Mouse (Mus musculus) heart, adult 2 months (tissue): ENCODE data around the gene Myo18b. TPM values are rescaled to one million over a fixed set of nuclear protein-coding genes. Genes with fewer than 3 reads are reported as not detected.
A peak's percentile ranks its signal among the peaks of the same experiment; 100 is the strongest.

Experiments used
- DNase-seq, 2 experiments: peaks; one replicate each; pipeline ENCODE4 v3.0.0; 2021
- H3K27ac ChIP-seq: fragments of 200-600 bp; 2 replicates; pipeline ENCODE4 v1.8.1; 2022
- H3K27me3 ChIP-seq: fragments of 200-500 bp; 2 replicates; pipeline ENCODE4 v1.6.1; 2012; ENCODE audit warnings: mild to moderate bottlenecking, low read length, inconsistent platforms, mixed read lengths; ENCODE audit not compliant: control insufficient read depth, insufficient read depth
- H3K36me3 ChIP-seq: fragments of 200-500 bp; 2 replicates; pipeline ENCODE4 v1.6.1; 2012; ENCODE audit warnings: low read length, inconsistent platforms; ENCODE audit not compliant: control insufficient read depth, insufficient read depth
- H3K4me1 ChIP-seq: fragments of 200-500 bp; 2 replicates; pipeline ENCODE4 v1.6.1; 2011; ENCODE audit warnings: low read length; ENCODE audit not compliant: control insufficient read depth, insufficient read depth
- H3K4me3 ChIP-seq: fragments of 200-600 bp; 2 replicates; pipeline ENCODE4 v1.8.1; 2022
- H3K79me2 ChIP-seq: fragments of 200-500 bp; replicated peaks from 2 replicates; pipeline ENCODE4 v1.6.1; 2012; ENCODE audit warnings: mild to moderate bottlenecking, inconsistent platforms, low read length, moderate library complexity, mixed read lengths; ENCODE audit not compliant: control insufficient read depth, insufficient read depth
- H3K9ac ChIP-seq: fragments of 200-500 bp; 2 replicates; pipeline ENCODE4 v1.6.1; 2012; ENCODE audit warnings: low read depth, mild to moderate bottlenecking, control low read depth, inconsistent platforms, low read length, mixed read lengths
- CTCF ChIP-seq: fragments of 200-600 bp; IDR thresholded peaks from 2 replicates; pipeline ENCODE4 v1.8.1; 2022; ENCODE audit warnings: antibody characterized with exemption, mild to moderate bottlenecking, moderate library complexity
- EP300 ChIP-seq: fragments of 200-500 bp; IDR thresholded peaks from 2 replicates; pipeline ENCODE4 v1.6.1; 2011; ENCODE audit warnings: low read depth, low read length, control low read depth; ENCODE audit not compliant: insufficient read depth
- POLR2A ChIP-seq: fragments of 200-500 bp; IDR thresholded peaks from 2 replicates; pipeline ENCODE4 v1.6.1; 2011; ENCODE audit warnings: mild to moderate bottlenecking, low read depth, low read length, control low read depth; ENCODE audit not compliant: insufficient read depth
- WGBS: fragments of 180-500 bp; shearing (Covaris S2); methylation state at CpG from one replicate; pipeline ENCODE4 v1.1.7; 2018; 5-methylcytosine and 5-hydroxymethylcytosine counted together
- intact Hi-C: fragments of 180-260 bp; cut with DNase I; formaldehyde crosslinking; loops from one replicate; pipeline ENCODE4 v1.15.1; 2025
- polyA plus RNA-seq: library from polyadenylated mRNA; depleted of rRNA; stranded (reverse); fragments of >200 nt; gene quantifications from 2 replicates; pipeline ENCODE4 v1.2.3, GENCODE M21; 2012; rRNA removed
- total RNA-seq, 2 experiments: library from RNA; stranded (reverse); gene quantifications; 2 replicates each; pipeline ENCODE4 v1.2.3; 2021

Myo18b gene
- total and polyA plus RNA-seq, 3 experiments: 74.3 to 235 (median 198) TPM

DNA sequence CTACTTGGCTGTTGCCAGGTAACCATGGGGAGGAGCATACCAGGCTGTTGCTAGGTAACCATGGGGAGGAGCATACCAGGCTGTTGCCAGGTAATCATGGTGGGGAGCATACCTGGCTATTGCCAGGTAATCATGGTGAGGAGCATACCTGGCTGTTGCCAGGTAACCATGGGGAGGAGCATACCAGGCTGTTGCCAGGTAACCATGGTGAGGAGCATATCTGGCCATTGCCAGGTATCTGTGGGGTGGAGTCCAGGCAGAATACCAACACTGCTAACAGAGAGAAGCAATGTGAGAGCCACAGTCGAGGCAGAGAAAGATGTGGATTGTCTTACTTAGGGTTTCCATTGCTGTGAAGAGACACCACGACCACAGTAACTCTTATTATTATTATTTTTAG lies 250.6 kb downstream of the Myo18b start:
- H3K9ac ChIP-seq: no peak overlapping the region
- no peaks in the 10 kb centered on the region for H3K4me1 ChIP-seq
- 79% methylated on average over 2 of the region's 2 CpGs for WGBS
- intact Hi-C loops: no loop called here
- no peak for DNase-seq
- no peak for TF ChIP-seq POLR2A
- TF ChIP-seq CTCF: no peak
- no peak for TF ChIP-seq EP300
- H3K36me3 ChIP-seq: no peaks in the 10 kb centered on the region
- no peak overlapping the region for H3K4me3 ChIP-seq
- no peaks in the 10 kb centered on the region for H3K79me2 ChIP-seq
- H3K27ac ChIP-seq: no peak overlapping the region
- peaks cover 2% of the 10 kb centered on the region; the same call in 1 of the 2 replicates for H3K27me3 ChIP-seq

DNA sequence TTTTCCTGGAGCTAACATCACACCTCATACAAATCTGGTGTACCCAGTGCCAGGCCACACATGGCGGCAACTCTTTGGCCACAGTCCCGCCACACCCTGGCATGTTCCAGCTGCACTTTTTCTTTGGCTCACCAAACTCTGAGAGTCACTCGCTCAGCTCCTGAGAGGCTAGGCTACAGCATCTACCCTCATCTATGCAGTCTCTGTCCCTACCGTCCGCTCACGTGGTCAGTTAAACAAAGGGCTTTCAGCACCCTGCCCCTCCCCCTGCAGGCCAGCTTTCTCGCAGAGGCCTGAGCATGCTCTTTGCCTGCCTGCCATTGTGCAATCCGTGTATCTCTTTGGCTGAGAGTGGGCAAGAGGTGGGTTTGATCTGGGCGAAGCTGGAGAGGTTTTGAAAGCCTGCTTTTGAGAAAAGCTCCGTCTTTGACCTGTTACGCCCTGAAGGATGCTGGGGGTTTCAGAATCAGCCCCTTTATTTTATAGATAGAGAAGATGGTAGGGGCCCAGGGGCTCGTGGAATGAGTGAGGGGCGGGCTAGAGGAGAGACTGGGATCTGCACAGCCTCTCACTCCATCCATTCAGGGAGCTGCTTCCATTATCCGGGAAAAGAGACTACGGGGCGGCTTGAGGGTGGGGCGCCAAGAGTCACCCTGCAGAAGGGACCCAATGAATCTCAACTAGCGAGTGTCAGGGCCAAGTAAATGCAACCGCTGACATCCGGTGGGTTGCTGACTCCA lies 252.5 kb downstream of the Myo18b start:
- Histone ChIP-seq H3K27me3 (peaks cover 2% of the 10 kb centered on the region; the same call in 1 of the 2 replicates), H3K27ac (no peak overlapping the region), H3K4me1 (no peaks in the 10 kb centered on the region), H3K4me3 (no peak overlapping the region), H3K36me3 (no peaks in the 10 kb centered on the region), H3K9ac (no peak overlapping the region), H3K79me2 (no peaks in the 10 kb centered on the region)
- no peak for TF ChIP-seq POLR2A
- no peak for TF ChIP-seq CTCF
- TF ChIP-seq EP300: no peak
- no peak for DNase-seq
- intact Hi-C loops: loop anchor here (2.0 kb wide), 1 partner anchor 211 kb away; no protein-coding TSS in a partner anchor
- 43% methylated on average over 20 of the region's 20 CpGs for WGBS

DNA sequence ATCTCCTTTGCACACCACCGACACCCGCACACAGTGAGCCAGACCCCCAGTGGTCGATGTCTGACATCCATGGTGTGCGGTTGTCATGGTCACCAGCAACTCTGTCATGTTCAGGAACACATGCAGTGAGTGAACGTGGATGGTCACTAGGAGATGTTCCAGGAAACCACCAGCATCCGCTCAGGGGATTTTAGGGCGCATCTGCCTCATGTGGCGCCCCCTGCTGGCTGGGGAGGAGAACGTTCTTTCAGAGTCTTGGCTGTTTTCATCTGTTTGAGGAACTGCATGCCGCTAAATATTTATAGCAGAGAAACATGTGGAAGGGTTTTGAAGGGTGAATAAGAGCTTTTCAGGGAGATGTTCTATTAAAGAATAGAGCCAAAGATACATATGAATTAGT lies 253.4 kb downstream of the Myo18b start:
- no peaks in the 10 kb centered on the region for H3K36me3 ChIP-seq
- H3K79me2 ChIP-seq: no peaks in the 10 kb centered on the region
- H3K4me1 ChIP-seq: no peaks in the 10 kb centered on the region
- intact Hi-C loops: loop anchor here (2.0 kb wide), 1 partner anchor 210 kb away; no protein-coding TSS in a partner anchor
- H3K4me3 ChIP-seq: no peak overlapping the region
- DNase-seq: no peak
- no peak overlapping the region for H3K9ac ChIP-seq
- 52% methylated on average over 10 of the region's 10 CpGs for WGBS
- TF ChIP-seq CTCF (peak; percentile 66), POLR2A (no peak)
- no peak overlapping the region for H3K27ac ChIP-seq
- H3K27me3 ChIP-seq: peaks cover 2% of the 10 kb centered on the region; the same call in 1 of the 2 replicates

DNA sequence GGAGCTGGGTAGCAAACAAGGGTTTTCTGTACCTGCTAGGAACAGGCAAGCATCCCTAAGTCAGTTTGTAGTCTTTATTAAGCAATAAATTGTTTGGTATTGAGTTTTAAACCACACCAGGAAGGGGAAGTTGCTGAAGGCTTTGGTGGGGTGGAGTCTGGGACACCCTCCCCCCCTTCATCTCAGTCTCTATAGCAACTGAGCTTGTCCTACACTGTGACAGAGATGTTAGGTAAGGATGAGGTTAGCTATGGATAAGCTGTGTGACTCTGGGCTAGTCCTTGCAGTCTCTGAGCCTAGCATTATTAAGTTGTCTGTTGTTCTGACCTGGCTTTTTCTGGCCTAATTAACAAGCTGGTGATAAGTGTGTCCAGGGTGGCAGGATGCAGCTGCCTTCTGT lies 254.4 kb downstream of the Myo18b start:
- H3K27me3 ChIP-seq: peaks cover 2% of the 10 kb centered on the region; the same call in 1 of the 2 replicates
- no peaks in the 10 kb centered on the region for H3K79me2 ChIP-seq
- H3K9ac ChIP-seq: no peak overlapping the region
- TF ChIP-seq EP300 (no peak), POLR2A (no peak), CTCF (no peak)
- DNase-seq: no peak
- no peak overlapping the region for H3K4me3 ChIP-seq
- no peak overlapping the region for H3K27ac ChIP-seq
- no peaks in the 10 kb centered on the region for H3K4me1 ChIP-seq
- intact Hi-C loops: loop anchor here (2.0 kb wide), 1 partner anchor 209 kb away; no protein-coding TSS in a partner anchor
- H3K36me3 ChIP-seq: no peaks in the 10 kb centered on the region

DNA sequence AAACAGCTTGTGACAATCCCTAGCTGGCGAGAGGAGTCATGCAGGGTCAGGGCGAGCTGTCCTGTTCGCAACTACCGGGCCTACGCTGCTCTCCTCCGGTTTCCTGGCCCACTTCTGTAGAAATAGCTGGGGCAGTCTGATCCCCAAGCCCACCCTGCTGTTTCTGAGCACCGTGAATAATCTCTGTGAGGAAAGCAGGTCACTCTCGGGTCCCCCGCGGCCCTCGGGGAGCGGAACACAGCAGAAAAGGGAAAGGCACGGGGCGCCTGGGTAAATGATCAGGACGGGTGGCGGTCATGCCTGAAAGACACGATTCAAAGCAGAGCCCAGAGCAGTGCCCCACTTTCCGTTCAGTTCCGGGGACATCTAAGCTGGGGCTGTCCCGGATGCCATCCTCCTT lies 255.0 kb downstream of the Myo18b start:
- peaks cover 2% of the 10 kb centered on the region; the same call in 1 of the 2 replicates for H3K27me3 ChIP-seq
- WGBS: 15% methylated on average over 20 of the region's 20 CpGs
- intact Hi-C loops: no loop called here

DNA sequence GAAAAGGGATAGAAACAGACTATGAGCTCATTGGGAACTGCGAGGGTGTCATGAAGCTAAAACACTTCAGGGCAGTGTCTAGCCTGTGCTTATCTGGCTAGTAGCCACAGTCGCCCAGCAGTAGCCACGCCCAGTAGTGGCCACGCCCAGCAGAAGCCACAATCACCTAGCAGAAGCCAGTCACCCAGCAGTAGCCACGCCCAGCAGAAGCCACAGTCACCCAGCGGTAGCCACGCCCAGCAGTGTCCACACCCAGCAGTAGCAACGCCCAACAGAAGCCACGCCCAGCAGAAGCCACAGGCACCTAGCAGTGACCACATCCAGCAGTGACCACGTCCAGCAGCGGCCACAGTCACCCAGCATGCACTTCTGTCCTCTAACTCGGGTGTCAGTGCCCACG lies 255.5 kb downstream of the Myo18b start:
- H3K27ac ChIP-seq: no peak overlapping the region
- H3K27me3 ChIP-seq: peaks cover 2% of the 10 kb centered on the region; the same call in 1 of the 2 replicates
- no peaks in the 10 kb centered on the region for H3K79me2 ChIP-seq
- no peak overlapping the region for H3K9ac ChIP-seq
- no peak overlapping the region for H3K4me3 ChIP-seq
- no peaks in the 10 kb centered on the region for H3K36me3 ChIP-seq
- DNase-seq: no peak
- intact Hi-C loops: no loop called here
- no peaks in the 10 kb centered on the region for H3K4me1 ChIP-seq
- no peak for TF ChIP-seq CTCF
- WGBS: 11% methylated on average over 13 of the region's 13 CpGs

More for the DNA sequence above, 255.0 kb downstream of the Myo18b start:
- no peaks in the 10 kb centered on the region for H3K79me2 ChIP-seq
- H3K4me3 ChIP-seq: no peak overlapping the region
- DNase-seq: no peak
- TF ChIP-seq POLR2A: no peak
- TF ChIP-seq EP300: no peak
- no peak for TF ChIP-seq CTCF
- H3K27ac ChIP-seq: no peak overlapping the region
- H3K9ac ChIP-seq: no peak overlapping the region
- H3K4me1 ChIP-seq: no peaks in the 10 kb centered on the region
- no peaks in the 10 kb centered on the region for H3K36me3 ChIP-seq

Other genes starting within 250 kb of the Myo18b start
- gene Grk3, start 119.4 kb upstream of the Myo18b start, total RNA-seq: 1 to 10 TPM; 4.9 to 5.2 TPM
- 8.4 and 16.0 TPM in 2 replicates for gene Grk3, start 119.4 kb upstream of the Myo18b start, polyA plus RNA-seq
- gene Crybb2, start 173.8 kb upstream of the Myo18b start, total RNA-seq: not detected
- gene Crybb2, start 173.8 kb upstream of the Myo18b start, polyA plus RNA-seq: not detected in 2 replicates
- gene Crybb3, start 185.2 kb upstream of the Myo18b start, total RNA-seq: 1 to 10 TPM in 1 of 2 experiments, under 1 TPM in 1; 0.68 to 1.5 TPM
- 2.6 and 4.2 TPM in 2 replicates for gene Crybb3, start 185.2 kb upstream of the Myo18b start, polyA plus RNA-seq